Mouse (Mus musculus): ENCODE data around the gene Cyp2d40.

- TF ChIP-seq ETS1 (IDR thresholded peaks at IDR 0.05; ENCODE audit: low read depth, low read length) (peak; percentile 48; the same call in 1 of the 2 replicates), E2F4 (IDR thresholded peaks at IDR 0.05; ENCODE audit: borderline replicate concordance, low read depth, low read length) (no peak), NELFE (IDR thresholded peaks at IDR 0.05; ENCODE audit: low read depth, low read length) (no peak), POLR2A (IDR thresholded peaks at IDR 0.05; ENCODE audit: control insufficient read depth in 1 of 2, insufficient read depth in 1 of 2, low read depth in 1 of 2, low read length in 2 of 2, poor library complexity in 1 of 2) (no peak), TBP (IDR thresholded peaks at IDR 0.05; ENCODE audit: low read depth, low read length) (no peak), CTCF (IDR thresholded peaks at IDR 0.05 in 2 of 3, conservative IDR thresholded peaks at IDR 0.05 in 1 of 3; ENCODE audit: control insufficient read depth in 1 of 3, insufficient read depth in 1 of 3, low read depth in 2 of 3, low read length in 3 of 3, poor library complexity in 1 of 3, severe bottlenecking in 1 of 3) (no peak), EP300 (IDR thresholded peaks at IDR 0.05; ENCODE audit: low read depth in 1 of 2, low read length in 2 of 2) (no peak), USF1 (IDR thresholded peaks at IDR 0.05; ENCODE audit: low read depth, low read length) (peak; percentile 59), SMC3 (IDR thresholded peaks at IDR 0.05; ENCODE audit: low read depth, low read length) (no peak), GATA1 (IDR thresholded peaks at IDR 0.05; ENCODE audit: low read depth, low read length) (no peak), ZC3H11A (IDR thresholded peaks at IDR 0.05; ENCODE audit: low read depth, low read length) (no peak), TCF12 (IDR thresholded peaks at IDR 0.05; ENCODE audit: low read depth, low read length) (no peak), MXI1 (IDR thresholded peaks at IDR 0.05; ENCODE audit: low read depth, low read length) (0 out of 2 replicates have a peak, but pooled peaks have one; percentile 21), JUND (IDR thresholded peaks at IDR 0.05; ENCODE audit: low read depth, low read length) (no peak)
Observed at GRCm38 (mm10) chr15:82809511-82809910, 45.5 kb upstream of the Cyp2d40 start.
